Comparison of ENCODE assay signal across 8 mouse cellular contexts in genomic region chr15:81585746-81586461, GRCm38 (mm10). TPM values are rescaled to one million over a fixed set of nuclear protein-coding genes. Genes with fewer than 3 reads are reported as not detected.
DNase-seq lines count a peak whose midpoint lies in the region; ATAC-seq lines count a peak whose summit lies in the region.

No protein-coding gene starts in this region.

- WGBS in hindbrain, embryonic 12.5 days: under 1% methylated on average over 67 of the region's 77 CpGs

- ATAC-seq in hindbrain, embryonic 12.5 days (ENCODE audit: low FRiP score): peak; percentile 68

- peak overlapping the region; percentile 98 for H3K9ac ChIP-seq in hindbrain, embryonic 12.5 days

- H3K27me3 ChIP-seq in hindbrain, embryonic 12.5 days: no peaks in the 10 kb centered on the region

- peak overlapping the region; percentile 100 for H3K27ac ChIP-seq in hindbrain, embryonic 12.5 days

- H3K9me3 ChIP-seq in hindbrain, embryonic 12.5 days (replicated peaks): no peaks in the 10 kb centered on the region

- H3K4me3 ChIP-seq in hindbrain, embryonic 12.5 days: peak overlapping the region; percentile 88

- DNase-seq in Muller cell, postnatal 12 days (ENCODE audit: inconsistent ontology term): peak; percentile 91
- peak; percentile 93 for DNase-seq in cerebellum, adult 9-11 months
- DNase-seq in frontal cortex, postnatal 10 days (ENCODE audit: low spot score in 2 of 2): peak; percentile 85 to 86
- peak; percentile 65 to 78 for DNase-seq in layer of hippocampus, postnatal 25 days (ENCODE audit: extremely low spot score in 1 of 2, low spot score in 1 of 2)
- DNase-seq in lung, postnatal 14 days: peak; percentile 85
- DNase-seq in retina, adult 2 months (ENCODE audit: low read depth, low spot score): peak; percentile 59
- DNase-seq in thymus, postnatal 25 days: peak; percentile 91

- peak overlapping the region; percentile 93 for H3K4me2 ChIP-seq in hindbrain, embryonic 12.5 days (replicated peaks)

- H3K4me1 ChIP-seq in hindbrain, embryonic 12.5 days: peaks cover 23% of the 10 kb centered on the region

- peaks cover 2% of the 10 kb centered on the region; the same call in 1 of the 2 replicates for H3K36me3 ChIP-seq in hindbrain, embryonic 12.5 days

RNA-seq across cellular contexts. Expression of gene Ep300, which starts 0.8 kb away (rescaled TPM):
- polyA plus RNA-seq in hindbrain, embryonic 12.5 days (2016; fragmentation: Nextera tagmentation; extraction: Ambion mirVana): 30.4 and 33.8 TPM in 2 replicates
- total RNA-seq in layer of hippocampus, postnatal 25 days (2021): 10 to 100 TPM; 69.2 to 72.8 TPM

Comparison
In these comparisons a context has a peak if more than half of its experiments do, and no peak if none do; other contexts are left out.
1. Peak in every context shown above with its lines: DNase-seq, ATAC-seq, H3K4me3 ChIP-seq and H3K27ac ChIP-seq.